Mouse (Mus musculus) kidney, adult 2 months (tissue): ENCODE measurements around the gene Nrarp.

Experiments
- CTCF ChIP-seq: fragments of 200-500 bp; conservative IDR thresholded peaks from 2 replicates; pipeline ENCODE4 v1.5.1; 2011; ENCODE audit warnings: low read depth, mild to moderate bottlenecking, control low read depth, low read length, moderate library complexity, mixed read lengths; ENCODE audit not compliant: insufficient read depth, insufficient read length
- POLR2A ChIP-seq: fragments of 200-500 bp; IDR thresholded peaks from one replicate; pipeline ENCODE4 v1.6.1; 2011; ENCODE audit warnings: low read depth, low read length, control low read depth

DNA sequence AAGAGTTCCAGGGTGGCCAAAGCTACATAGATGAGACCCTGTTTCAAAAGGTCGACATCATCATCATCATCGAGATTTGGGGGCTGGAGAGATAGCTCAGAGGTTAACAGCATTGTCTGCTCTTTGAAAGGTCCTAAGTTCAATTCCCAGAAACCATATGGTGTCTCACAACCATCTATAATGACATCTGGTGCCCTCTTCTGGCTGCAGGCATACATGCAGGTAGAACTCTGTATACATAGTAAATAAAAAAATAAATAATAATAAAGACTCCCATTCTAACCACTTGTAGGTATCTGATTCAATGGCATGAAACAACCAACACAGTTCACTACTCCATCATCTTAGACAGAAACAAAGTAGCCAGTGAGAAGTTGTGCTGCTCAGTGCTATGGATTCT, 23.6 kb upstream of the Nrarp start:
- no peak for TF ChIP-seq POLR2A
- no peak for TF ChIP-seq CTCF
